Mouse (Mus musculus) brain, embryonic 14.5 days (tissue): ENCODE results near the gene Atp6v0e2. TPM values are rescaled to one million over a fixed set of nuclear protein-coding genes. Genes with fewer than 3 reads are reported as not detected.

ENCODE experiments used
- DNase-seq: peaks from one replicate; pipeline ENCODE4 v3.0.0-alpha.2; 2011; ENCODE audit warnings: low read depth
- CTCF ChIP-seq: fragments of 200-500 bp; IDR thresholded peaks from 2 replicates; pipeline ENCODE4 v1.5.1; 2012; ENCODE audit warnings: inconsistent platforms, mild to moderate bottlenecking, moderate library complexity, borderline replicate concordance; ENCODE audit not compliant: insufficient read depth, insufficient read length; ENCODE audit errors: extremely low read depth
- POLR2A ChIP-seq: fragments of 200-500 bp; IDR thresholded peaks from 2 replicates; pipeline ENCODE4 v1.6.1; 2012; ENCODE audit warnings: mild to moderate bottlenecking, inconsistent platforms, borderline replicate concordance; ENCODE audit not compliant: poor library complexity, insufficient read depth, insufficient read length, severe bottlenecking; ENCODE audit errors: extremely low read depth
- polyA plus RNA-seq: library from polyadenylated mRNA; depleted of rRNA; stranded (reverse); fragments of >200 nt; gene quantifications from 2 replicates; pipeline ENCODE4 v1.2.3, GENCODE M21; 2012

Atp6v0e2 gene
- polyA plus RNA-seq, 1 experiment, result 220 TPM

GRCm38 (mm10) chr6:48565693-48566310 is 28.4 kb downstream of the Atp6v0e2 start:
- no peak for TF ChIP-seq POLR2A
- TF ChIP-seq CTCF, result no peak
- no peak for DNase-seq

GRCm38 (mm10) chr6:48566312-48566711 is 28.9 kb downstream of the Atp6v0e2 start:
- TF ChIP-seq POLR2A (no peak), CTCF (no peak)
- DNase-seq, result peak; percentile 47

- DNase-seq, result peak; percentile 49
- TF ChIP-seq CTCF (no peak), POLR2A (no peak)
These were observed 30.9 kb downstream of the Atp6v0e2 start for GRCm38 (mm10) chr6:48568036-48568984.

GRCm38 (mm10) chr6:48569065-48569807 is 31.8 kb downstream of the Atp6v0e2 start:
- TF ChIP-seq CTCF (no peak), POLR2A (no peak)
- no peak for DNase-seq

GRCm38 (mm10) chr6:48572014-48572413 is 34.6 kb downstream of the Atp6v0e2 start:
- no peak for DNase-seq
- TF ChIP-seq CTCF (no peak), POLR2A (no peak)

- DNase-seq, result peak; percentile 18
- TF ChIP-seq CTCF, result no peak
- no peak for TF ChIP-seq POLR2A
These were observed 35.2 kb downstream of the Atp6v0e2 start, which contains the start of gene Rarres2 for GRCm38 (mm10) chr6:48572572-48573061. Gene Rarres2 (minus strand): TSS chr6:48572789.

GRCm38 (mm10) chr6:48573280-48573679 is 35.9 kb downstream of the Atp6v0e2 start:
- TF ChIP-seq CTCF (no peak), POLR2A (no peak)

GRCm38 (mm10) chr6:48573981-48574380 is 36.6 kb downstream of the Atp6v0e2 start:
- no peak for DNase-seq
- TF ChIP-seq CTCF (no peak), POLR2A (no peak)

More at GRCm38 (mm10) chr6:48573280-48573679, 35.9 kb downstream of the Atp6v0e2 start:
- no peak for DNase-seq

GRCm38 (mm10) chr6:48578736-48579135 is 41.3 kb downstream of the Atp6v0e2 start:
- TF ChIP-seq CTCF, result no peak
- TF ChIP-seq POLR2A, result no peak
- DNase-seq, result no peak

- TF ChIP-seq POLR2A (no peak), CTCF (no peak)
- no peak for DNase-seq
These were observed 41.8 kb downstream of the Atp6v0e2 start for GRCm38 (mm10) chr6:48579215-48579648.
